In genomic region chr8:46936039-46936438, GRCm38 (mm10) we compare ENCODE assay signal across 7 mouse cellular contexts. TPM values are rescaled to one million over a fixed set of nuclear protein-coding genes. Genes with fewer than 3 reads are reported as not detected.
DNase-seq lines count a peak whose midpoint lies in the region; ATAC-seq and TF ChIP-seq lines count a peak whose summit lies in the region.

No protein-coding gene starts in this region.

- H3K4me2 ChIP-seq in heart, embryonic 15.5 days: peak overlapping the region; percentile 50
- peak overlapping the region; percentile 21; the same call in 1 of the 2 replicates for H3K4me2 ChIP-seq in liver, embryonic 15.5 days

- TF ChIP-seq CTCF in left cerebral cortex, adult 2 months (IDR thresholded peaks at IDR 0.05): peak; percentile 55

- no peak for ATAC-seq in heart, embryonic 15.5 days (replicated peaks; ENCODE audit: insufficient number of reproducible peaks, insufficient read depth, low FRiP score, low read depth)
- no peak for ATAC-seq in liver, embryonic 15.5 days (ENCODE audit: insufficient read depth)

- no peaks in the 10 kb centered on the region for H3K27me3 ChIP-seq in heart, embryonic 15.5 days
- no peaks in the 10 kb centered on the region for H3K27me3 ChIP-seq in liver, embryonic 15.5 days

- peaks cover 3% of the 10 kb centered on the region; the same call in 1 of the 2 replicates for H3K4me1 ChIP-seq in heart, embryonic 15.5 days (replicated peaks)
- H3K4me1 ChIP-seq in liver, embryonic 15.5 days (replicated peaks): no peaks in the 10 kb centered on the region

- H3K9me3 ChIP-seq in heart, embryonic 15.5 days (replicated peaks): no peaks in the 10 kb centered on the region
- H3K9me3 ChIP-seq in liver, embryonic 15.5 days (replicated peaks): no peaks in the 10 kb centered on the region

- no peaks in the 10 kb centered on the region for H3K36me3 ChIP-seq in heart, embryonic 15.5 days
- no peaks in the 10 kb centered on the region for H3K36me3 ChIP-seq in liver, embryonic 15.5 days (replicated peaks)

- 19% methylated on average over 8 of the region's 8 CpGs for WGBS in heart, embryonic 15.5 days
- 34% methylated on average over 8 of the region's 8 CpGs for WGBS in liver, embryonic 15.5 days (ENCODE audit: insufficient replicate concordance)

- H3K27ac ChIP-seq in left cerebral cortex, adult 2 months: 0 out of 2 replicates have a peak overlapping the region, but pooled peaks have one; percentile 24
- H3K27ac ChIP-seq in heart, embryonic 15.5 days: no peak overlapping the region
- no peak overlapping the region for H3K27ac ChIP-seq in liver, embryonic 15.5 days (replicated peaks)

- H3K9ac ChIP-seq in heart, embryonic 15.5 days: no peak overlapping the region
- H3K9ac ChIP-seq in liver, embryonic 15.5 days: no peak overlapping the region

- DNase-seq in left cerebral cortex, adult 2 months (ENCODE audit: extremely low spot score in 1 of 2, low spot score in 2 of 2): peak in 1 of 2 experiments; percentile 20
- no peak for DNase-seq in left cerebral cortex, postnatal 4 days
- peak; percentile 56 for DNase-seq in embryo, embryonic 10.5 days (ENCODE audit: low spot score)
- DNase-seq in gastrocnemius, postnatal 14 days: no peak
- DNase-seq in urinary bladder, adult 2 months (ENCODE audit: low spot score): no peak

- H3K4me3 ChIP-seq in left cerebral cortex, adult 2 months: peak overlapping the region; percentile 23
- no peak overlapping the region for H3K4me3 ChIP-seq in heart, embryonic 15.5 days
- H3K4me3 ChIP-seq in liver, embryonic 15.5 days (replicated peaks): no peak overlapping the region

- intact Hi-C loops in left cerebral cortex, adult 2 months (cut with DNase I): loop anchor here (5.0 to 10.0 kb wide), 3 partner anchors 91 to 264 kb away; partner anchors contain the start of gene Irf2
- intact Hi-C loops in left cerebral cortex, postnatal 4 days (cut with DNase I): no loop called here
- intact Hi-C loops in gastrocnemius, postnatal 14 days (cut with DNase I; ENCODE audit: low total_unique reads): no loop called here

RNA-seq across cellular contexts. Expression of gene Enpp6, which starts 50.6 kb away (rescaled TPM):
- total RNA-seq in left cerebral cortex, adult 2 months (2021): 1 to 10 TPM; 3.1 to 4.5 TPM
- 1 to 10 TPM; 1.8 to 2.5 TPM for total RNA-seq in left cerebral cortex, postnatal 4 days (2021)
- 2.7 and 4.3 TPM in 2 replicates for polyA plus RNA-seq in heart, embryonic 15.5 days (2015; fragmentation: Nextera tagmentation; extraction: Ambion mirVana)
- 0.30 and 0.92 TPM in 2 replicates for polyA plus RNA-seq in liver, embryonic 15.5 days (2015; fragmentation: Nextera tagmentation; extraction: Ambion mirVana)
- total RNA-seq in gastrocnemius, postnatal 14 days (2021): under 1 TPM; 0.55 to 0.69 TPM
- polyA plus RNA-seq in urinary bladder, adult 2 months (2012; rRNA removed): 0.38 and 0.48 TPM in 2 replicates
